Comparison of ENCODE assay signal across 21 mouse cellular contexts in genomic region chr6:104038853-104039252, GRCm38 (mm10).
DNase-seq lines count a peak whose midpoint lies in the region; ATAC-seq lines count a peak whose summit lies in the region.
"Had no signal": no experiment of that assay in that cellular context is flagged by ENCODE, and none has a peak within 500 bp of the region (broad histone marks: within the 10 kb centered on the region; RNA-seq: fewer than 3 reads in every experiment).

No protein-coding gene starts in this region.

- H3K4me2 ChIP-seq in midbrain, embryonic 11.5 days: no peak overlapping the region
- no peak overlapping the region for H3K4me2 ChIP-seq in midbrain, embryonic 16.5 days (ENCODE audit: low read length)
- no peak overlapping the region for H3K4me2 ChIP-seq in forebrain, embryonic 15.5 days (replicated peaks)
- H3K4me2 ChIP-seq: embryonic facial prominence, embryonic 12.5 days; forebrain, embryonic 13.5 days had no signal

- no peaks in the 10 kb centered on the region for H3K4me1 ChIP-seq in midbrain, embryonic 11.5 days (ENCODE audit: control insufficient read depth, insufficient read depth, low read length)
- H3K4me1 ChIP-seq in midbrain, embryonic 16.5 days (ENCODE audit: control insufficient read depth, insufficient read depth, low read length): no peaks in the 10 kb centered on the region
- H3K4me1 ChIP-seq in forebrain, embryonic 15.5 days: no peaks in the 10 kb centered on the region
- H3K4me1 ChIP-seq: embryonic facial prominence, embryonic 10.5 days; embryonic facial prominence, embryonic 12.5 days; forebrain, embryonic 13.5 days had no signal

- no peak overlapping the region for H3K9ac ChIP-seq in midbrain, embryonic 11.5 days (ENCODE audit: low read length)
- no peak overlapping the region for H3K9ac ChIP-seq in midbrain, embryonic 16.5 days (ENCODE audit: low read depth, low read length)
- H3K9ac ChIP-seq in forebrain, embryonic 15.5 days (replicated peaks): no peak overlapping the region
- H3K9ac ChIP-seq: embryonic facial prominence, embryonic 12.5 days; forebrain, embryonic 13.5 days had no signal

- no peaks in the 10 kb centered on the region for H3K36me3 ChIP-seq in midbrain, embryonic 11.5 days (ENCODE audit: control insufficient read depth, insufficient read depth, low read length)
- no peaks in the 10 kb centered on the region for H3K36me3 ChIP-seq in midbrain, embryonic 16.5 days (ENCODE audit: control insufficient read depth, insufficient read depth, low read length)
- H3K36me3 ChIP-seq in forebrain, embryonic 15.5 days: no peaks in the 10 kb centered on the region
- H3K36me3 ChIP-seq: embryonic facial prominence, embryonic 10.5 days; embryonic facial prominence, embryonic 12.5 days; G1E had no signal

- no peaks in the 10 kb centered on the region for H3K27me3 ChIP-seq in midbrain, embryonic 11.5 days (ENCODE audit: control insufficient read depth, insufficient read depth, low read length)
- H3K27me3 ChIP-seq in midbrain, embryonic 16.5 days (ENCODE audit: control insufficient read depth, insufficient read depth, low read depth, low read length): no peaks in the 10 kb centered on the region
- H3K27me3 ChIP-seq in forebrain, embryonic 15.5 days: no peaks in the 10 kb centered on the region
- H3K27me3 ChIP-seq: CH12.LX; embryonic facial prominence, embryonic 12.5 days; forebrain, embryonic 13.5 days had no signal

- no peak for ATAC-seq in midbrain, embryonic 11.5 days (ENCODE audit: low FRiP score)
- no peak for ATAC-seq in midbrain, embryonic 16.5 days
- no peak for ATAC-seq in forebrain, embryonic 15.5 days (replicated peaks)
- ATAC-seq: CD4-positive, CD25-positive, alpha-beta regulatory T cell, adult 4 months; forebrain, embryonic 13.5 days; forebrain, embryonic 16.5 days had no signal

- H3K4me3 ChIP-seq in midbrain, embryonic 11.5 days (ENCODE audit: low read depth, low read length): no peak overlapping the region
- no peak overlapping the region for H3K4me3 ChIP-seq in midbrain, embryonic 16.5 days (ENCODE audit: low read depth, low read length)
- H3K4me3 ChIP-seq in forebrain, embryonic 15.5 days: no peak overlapping the region
- H3K4me3 ChIP-seq: embryonic facial prominence, embryonic 10.5 days; embryonic facial prominence, embryonic 12.5 days; forebrain, embryonic 13.5 days had no signal

- no peaks in the 10 kb centered on the region for H3K9me3 ChIP-seq in midbrain, embryonic 11.5 days (ENCODE audit: control insufficient read depth, low read length)
- no peaks in the 10 kb centered on the region for H3K9me3 ChIP-seq in midbrain, embryonic 16.5 days (replicated peaks; ENCODE audit: control insufficient read depth, low read length, poor library complexity, severe bottlenecking)
- no peaks in the 10 kb centered on the region for H3K9me3 ChIP-seq in forebrain, embryonic 15.5 days
- H3K9me3 ChIP-seq: embryonic facial prominence, embryonic 10.5 days; embryonic facial prominence, embryonic 12.5 days; forebrain, embryonic 13.5 days; G1E had no signal

- H3K27ac ChIP-seq in midbrain, embryonic 11.5 days (ENCODE audit: low read depth, low read length): no peak overlapping the region
- H3K27ac ChIP-seq in midbrain, embryonic 16.5 days (ENCODE audit: low read length): no peak overlapping the region
- no peak overlapping the region for H3K27ac ChIP-seq in forebrain, embryonic 15.5 days (replicated peaks)
- H3K27ac ChIP-seq: embryonic facial prominence, embryonic 10.5 days; embryonic facial prominence, embryonic 12.5 days; forebrain, embryonic 13.5 days had no signal

- peak; percentile 57 for DNase-seq in midbrain, embryonic 11.5 days (ENCODE audit: low spot score, missing footprints)
- DNase-seq in Muller cell, postnatal 12 days (ENCODE audit: inconsistent ontology term): peak; percentile 2
- DNase-seq in left cerebral cortex, adult 18-20 months (ENCODE audit: low spot score in 2 of 2): no peak
- DNase-seq: adrenal gland, adult 2 months; adrenal gland, postnatal 10 days; adrenal gland, postnatal 25 days; B cell, adult 2 months; cerebellum, adult 11-12 months; cerebellum, adult 2 months; cerebellum, adult 9-10 months; cerebellum, postnatal 10 days; cerebellum, postnatal 25 days had no signal

Comparison
In these comparisons a context has a peak if more than half of its experiments do, and no peak if none do; other contexts are left out.
1. DNase-seq: peak in midbrain, embryonic 11.5 days (single experiment) and Muller cell, postnatal 12 days (single experiment); none in left cerebral cortex, adult 18-20 months (0 of 2).